Mouse (Mus musculus) embryo, embryonic 11 days (tissue): ENCODE measurements around the gene Wdr70.

Experiments
- DNase-seq: peaks from one replicate; pipeline ENCODE4 v3.0.0-alpha.2; 2015

Gene Wdr70

GRCm38 (mm10) chr15:7842398-7842797 is 256.6 kb downstream of the Wdr70 start:
- DNase-seq, result no peak

- DNase-seq, result no peak
Observed at GRCm38 (mm10) chr15:7841664-7842063, 257.3 kb downstream of the Wdr70 start.

- DNase-seq, result no peak
Observed at GRCm38 (mm10) chr15:7838921-7839309, 260.1 kb downstream of the Wdr70 start.

- no peak for DNase-seq
Observed at GRCm38 (mm10) chr15:7838060-7838920, 260.7 kb downstream of the Wdr70 start.

- DNase-seq, result no peak
Observed at GRCm38 (mm10) chr15:7835404-7835803, 263.6 kb downstream of the Wdr70 start.

GRCm38 (mm10) chr15:7825530-7825929 is 273.5 kb downstream of the Wdr70 start:
- DNase-seq, result peak; percentile 37

GRCm38 (mm10) chr15:7823886-7824285 is 275.1 kb downstream of the Wdr70 start:
- no peak for DNase-seq
